Mouse (Mus musculus) spleen, postnatal 36 days (tissue): ENCODE data around the gene Ypel3.
A peak's percentile ranks its signal among the peaks of the same experiment; 100 is the strongest.
"Not testable (repeated sequence)": the region's sequence is repeated elsewhere in the genome, so short reads cannot be mapped to it uniquely, and the experiment has no call there.

Experiments used
- DNase-seq, 2 experiments: peaks; one replicate each; pipeline ENCODE4 v3.0.0; 2022; ENCODE audit warnings: low spot score in 2 of 2, mixed read lengths in 1 of 2

The Ypel3 gene

GRCm38 (mm10) chr7:126766201-126766600, 10.6 kb upstream of the Ypel3 start, which contains the start of gene Gdpd3:
Gdpd3 (plus strand) TSS chr7:126766334.
- peak in 1 of 2 experiments; percentile 45 for DNase-seq

- no peak for DNase-seq
Measured at GRCm38 (mm10) chr7:126767001-126767400, 9.8 kb upstream of the Ypel3 start.

GRCm38 (mm10) chr7:126770784-126771183, 6.0 kb upstream of the Ypel3 start:
- no peak for DNase-seq

GRCm38 (mm10) chr7:126773351-126773750, 3.4 kb upstream of the Ypel3 start:
- DNase-seq = no peak

- no peak for DNase-seq
Measured at GRCm38 (mm10) chr7:126774463-126774862, 2.3 kb upstream of the Ypel3 start.

GRCm38 (mm10) chr7:126775185-126775977, 1.4 kb upstream of the Ypel3 start:
- DNase-seq = peak in 1 of 2 experiments; percentile 52

GRCm38 (mm10) chr7:126775978-126776234, 849 bp upstream of the Ypel3 start:
- no peak for DNase-seq

- DNase-seq = peak in 1 of 2 experiments; percentile 38
Measured at GRCm38 (mm10) chr7:126777476-126777875, 721 bp downstream of the Ypel3 start.

GRCm38 (mm10) chr7:126778147-126778546, 1.4 kb downstream of the Ypel3 start:
- DNase-seq = no peak

- not testable (repeated sequence) for DNase-seq
Measured at GRCm38 (mm10) chr7:126779101-126779500, 2.3 kb downstream of the Ypel3 start.

- DNase-seq = peak; percentile 79 to 84
Measured at GRCm38 (mm10) chr7:126779983-126780970, 3.5 kb downstream of the Ypel3 start.

- DNase-seq = no peak
Measured at GRCm38 (mm10) chr7:126780971-126781635, 4.3 kb downstream of the Ypel3 start, which contains the start of gene Tbx6. Tbx6 (plus strand) TSS chr7:126781483.

GRCm38 (mm10) chr7:126781661-126782370, 5.1 kb downstream of the Ypel3 start:
- no peak for DNase-seq

GRCm38 (mm10) chr7:126782693-126783092, 5.9 kb downstream of the Ypel3 start:
- DNase-seq = no peak

- DNase-seq = no peak
Measured at GRCm38 (mm10) chr7:126784469-126784868, 7.7 kb downstream of the Ypel3 start.

GRCm38 (mm10) chr7:126785056-126785455, 8.3 kb downstream of the Ypel3 start:
- DNase-seq = no peak

- DNase-seq = no peak
Measured at GRCm38 (mm10) chr7:126786142-126786541, 9.4 kb downstream of the Ypel3 start.

- no peak for DNase-seq
Measured at GRCm38 (mm10) chr7:126789141-126789540, 12.4 kb downstream of the Ypel3 start.

GRCm38 (mm10) chr7:126791851-126792720, 15.3 kb downstream of the Ypel3 start, which contains the start of gene Ppp4c:
Ppp4c (minus strand) TSS chr7:126792496.
- DNase-seq = peak; percentile 98 to 99
